Mouse (Mus musculus): Measurements from ENCODE around the gene Hist1h1a. TPM values are rescaled to one million over a fixed set of nuclear protein-coding genes. Genes with fewer than 3 reads are reported as not detected.
A peak's percentile ranks its signal among the peaks of the same experiment; 100 is the strongest.
"Not testable (repeated sequence)": the region's sequence is repeated elsewhere in the genome, so short reads cannot be mapped to it uniquely, and the experiment has no call there.

The Hist1h1a gene
- polyA plus RNA-seq, 1 experiment from 2014 or later, result 4.0 TPM

- no peak overlapping the region for H3K27ac ChIP-seq
- peaks cover 24% of the 10 kb centered on the region for H3K4me1 ChIP-seq
- H3K9me3 ChIP-seq (replicated peaks), result no peaks in the 10 kb centered on the region
- no peak overlapping the region for H3K4me3 ChIP-seq
- 67% methylated on average over 5 of the region's 5 CpGs for WGBS
- no peaks in the 10 kb centered on the region for H3K36me3 ChIP-seq
- no peak for DNase-seq (ENCODE audit: low spot score)
- no peaks in the 10 kb centered on the region for H3K27me3 ChIP-seq (ENCODE audit: low read depth, poor library complexity, severe bottlenecking)
Measured at GRCm38 (mm10) chr13:23768834-23769397, 5.5 kb downstream of the Hist1h1a start.

DNA sequence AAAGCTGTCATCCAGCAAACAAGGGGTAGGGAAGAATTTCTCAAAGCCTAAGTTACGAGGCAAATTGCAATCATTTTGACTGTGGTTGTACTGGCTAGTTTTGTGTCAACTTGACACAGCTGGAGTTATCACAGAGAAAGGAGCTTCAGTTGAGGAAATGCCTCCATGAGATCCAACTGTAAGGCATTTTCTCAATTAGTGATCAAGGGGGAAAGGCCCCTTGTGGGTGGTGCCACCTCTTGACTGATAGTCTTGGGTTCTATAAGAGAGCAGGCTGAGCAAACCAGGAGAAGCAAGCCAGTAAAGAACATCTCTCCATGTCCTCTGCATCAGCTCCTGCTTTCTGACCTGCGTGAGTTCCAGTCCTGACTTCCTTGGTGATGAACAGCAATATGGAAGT is 6.1 kb downstream of the Hist1h1a start, which contains the start of gene Trim38:
Gene Trim38 (plus strand): TSS at position 301 of the 400 bp plus-strand sequence.
- not testable (repeated sequence) for H3K4me3 ChIP-seq; H3K36me3 ChIP-seq; H3K27ac ChIP-seq; H3K27me3 ChIP-seq (ENCODE audit: low read depth, poor library complexity, severe bottlenecking); DNase-seq (ENCODE audit: low spot score); H3K9me3 ChIP-seq (replicated peaks)
- WGBS, result 85% methylated on average over 2 of the region's 2 CpGs
- H3K4me1 ChIP-seq, result peaks cover 17% of the 10 kb centered on the region

GRCm38 (mm10) chr13:23772561-23773313 is 9.3 kb downstream of the Hist1h1a start:
- DNase-seq (ENCODE audit: low spot score), result peak; percentile 69
- Histone ChIP-seq H3K4me3 (peak overlapping the region; percentile 26), H3K36me3 (no peaks in the 10 kb centered on the region), H3K4me1 (peaks cover 12% of the 10 kb centered on the region), H3K27ac (peak overlapping the region; percentile 50; the same call in 1 of the 2 replicates), H3K9me3 (replicated peaks) (no peaks in the 10 kb centered on the region), H3K27me3 (ENCODE audit: low read depth, poor library complexity, severe bottlenecking) (no peaks in the 10 kb centered on the region)
- WGBS, result 24% methylated on average over 21 of the region's 21 CpGs

GRCm38 (mm10) chr13:23778339-23778738 is 14.9 kb downstream of the Hist1h1a start:
- DNase-seq (ENCODE audit: low spot score), result no peak
- Histone ChIP-seq H3K27me3 (ENCODE audit: low read depth, poor library complexity, severe bottlenecking) (no peaks in the 10 kb centered on the region), H3K4me1 (no peaks in the 10 kb centered on the region), H3K9me3 (replicated peaks) (no peaks in the 10 kb centered on the region), H3K4me3 (no peak overlapping the region), H3K27ac (no peak overlapping the region), H3K36me3 (no peaks in the 10 kb centered on the region)
- WGBS, result 99% methylated on average over 7 of the region's 7 CpGs

- no peak overlapping the region for H3K27ac ChIP-seq
- WGBS, result 78% methylated on average over 4 of the region's 4 CpGs
Measured at GRCm38 (mm10) chr13:23779025-23779424, 15.6 kb downstream of the Hist1h1a start.

DNA sequence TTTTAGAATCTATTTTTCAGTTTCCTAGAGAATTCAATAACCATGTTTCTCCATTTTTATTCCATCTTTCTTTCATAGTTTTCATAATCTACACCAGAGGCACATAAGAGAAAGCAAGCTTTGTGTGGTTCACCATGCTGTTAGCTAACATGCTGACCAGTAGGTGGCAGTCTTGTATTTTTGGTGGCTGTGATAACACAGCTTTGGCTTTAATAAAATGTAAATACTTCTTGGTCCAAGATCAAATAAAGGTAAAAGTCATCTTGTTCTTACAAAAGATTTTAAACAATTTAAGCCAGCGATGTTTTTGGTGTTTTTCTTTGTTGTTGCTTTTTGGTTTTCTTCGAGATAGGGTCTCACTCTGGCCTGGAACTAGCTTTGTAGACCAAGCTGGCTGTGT is 29.1 kb downstream of the Hist1h1a start:
- H3K27me3 ChIP-seq (ENCODE audit: low read depth, poor library complexity, severe bottlenecking), result no peaks in the 10 kb centered on the region
- DNase-seq (ENCODE audit: low spot score), result peak; percentile 40
- peaks cover 3% of the 10 kb centered on the region; the same call in 1 of the 2 replicates for H3K4me1 ChIP-seq
- H3K36me3 ChIP-seq, result no peaks in the 10 kb centered on the region
- 48% methylated on average over 2 of the region's 2 CpGs for WGBS
- H3K4me3 ChIP-seq, result no peak overlapping the region
- no peak overlapping the region for H3K27ac ChIP-seq
- no peaks in the 10 kb centered on the region for H3K9me3 ChIP-seq (replicated peaks)

More at GRCm38 (mm10) chr13:23779025-23779424, 15.6 kb downstream of the Hist1h1a start:
- Histone ChIP-seq H3K4me3 (no peak overlapping the region), H3K27me3 (ENCODE audit: low read depth, poor library complexity, severe bottlenecking) (no peaks in the 10 kb centered on the region), H3K36me3 (no peaks in the 10 kb centered on the region), H3K4me1 (no peaks in the 10 kb centered on the region), H3K9me3 (replicated peaks) (no peaks in the 10 kb centered on the region)
- DNase-seq (ENCODE audit: low spot score), result no peak

DNA sequence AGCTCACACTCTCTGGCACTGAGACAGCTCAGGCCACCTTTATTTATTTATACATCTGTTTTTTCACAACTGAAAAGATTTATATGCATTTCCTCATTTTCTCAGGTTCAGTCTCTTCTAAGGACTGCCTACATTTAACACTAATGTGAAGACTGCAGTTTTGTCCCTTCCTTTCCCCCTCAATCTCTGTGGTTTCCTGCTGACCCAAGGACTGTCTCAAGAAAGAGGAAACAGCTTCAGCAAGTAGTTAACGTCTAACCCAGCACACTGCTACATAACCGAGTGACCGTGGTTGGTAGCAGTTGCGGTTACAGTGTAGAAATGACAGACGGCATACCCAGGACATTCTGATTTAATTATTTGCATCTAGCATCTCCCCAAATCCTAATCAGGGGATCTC is 35.9 kb downstream of the Hist1h1a start:
- no peak for DNase-seq (ENCODE audit: low spot score)
- no peak overlapping the region for H3K4me3 ChIP-seq
- peaks cover 28% of the 10 kb centered on the region for H3K4me1 ChIP-seq
- H3K27ac ChIP-seq, result no peak overlapping the region
- no peaks in the 10 kb centered on the region for H3K9me3 ChIP-seq (replicated peaks)
- H3K27me3 ChIP-seq (ENCODE audit: low read depth, poor library complexity, severe bottlenecking), result no peaks in the 10 kb centered on the region
- no peaks in the 10 kb centered on the region for H3K36me3 ChIP-seq
- WGBS, result 74% methylated on average over 5 of the region's 5 CpGs

DNA sequence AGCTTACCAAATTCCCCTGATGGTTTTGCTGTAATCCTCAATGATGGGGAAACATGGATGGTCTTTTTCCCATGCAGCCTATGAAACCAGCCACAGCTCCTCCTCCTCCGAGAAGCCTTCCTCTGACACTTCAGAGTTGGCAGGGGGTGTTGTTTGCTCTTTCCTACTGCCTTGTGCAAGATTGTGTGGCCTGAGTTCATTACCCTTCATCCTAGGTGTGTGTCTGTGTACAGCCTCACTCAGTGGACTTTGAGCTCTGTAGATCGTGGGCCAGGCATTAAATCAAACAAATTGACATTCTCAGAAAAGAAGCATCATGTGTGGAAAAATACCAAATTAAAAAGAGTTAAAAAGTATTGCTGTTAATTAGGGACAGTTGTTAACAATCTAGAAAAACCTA is 41.1 kb downstream of the Hist1h1a start:
- Histone ChIP-seq H3K9me3 (replicated peaks) (no peaks in the 10 kb centered on the region), H3K36me3 (no peaks in the 10 kb centered on the region), H3K4me3 (no peak overlapping the region), H3K4me1 (peaks cover 5% of the 10 kb centered on the region), H3K27ac (no peak overlapping the region), H3K27me3 (ENCODE audit: low read depth, poor library complexity, severe bottlenecking) (no peaks in the 10 kb centered on the region)
- 84% methylated on average over 2 of the region's 2 CpGs for WGBS
- no peak for DNase-seq (ENCODE audit: low spot score)

DNA sequence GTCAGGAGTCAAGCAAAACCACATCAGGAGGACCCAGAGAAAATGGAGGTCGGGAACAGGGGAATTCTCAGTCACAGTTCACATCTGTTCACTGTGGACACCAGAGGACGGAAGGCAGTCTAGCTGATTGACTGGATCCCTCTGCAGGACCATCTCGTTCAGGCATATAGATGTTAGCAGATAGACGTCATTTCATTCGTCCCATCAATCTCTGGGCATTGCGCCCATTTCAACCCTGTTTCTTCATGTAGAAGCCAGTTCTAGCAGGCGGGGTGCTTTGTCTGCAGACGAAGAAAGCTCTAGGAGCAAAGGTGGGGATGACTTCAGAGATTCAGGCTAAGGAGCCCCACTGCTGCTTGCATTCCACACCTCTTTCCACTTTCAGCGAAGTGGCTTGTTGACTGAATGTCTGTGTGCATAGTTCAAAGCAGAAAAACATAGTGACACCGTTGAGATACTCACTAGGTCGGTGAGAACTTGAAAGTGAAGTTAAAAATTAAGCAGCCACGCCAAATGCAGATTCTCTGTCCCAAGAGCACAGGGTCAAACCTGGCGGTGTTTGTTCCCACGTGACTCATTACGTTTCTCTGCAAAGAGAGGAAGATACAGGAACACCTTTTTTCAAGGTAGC is 43.1 kb downstream of the Hist1h1a start, which contains the start of gene Slc17a2:
Gene Slc17a2 (plus strand): TSS at position 572 of the 631 bp plus-strand sequence.
- no peak for DNase-seq (ENCODE audit: low spot score)
- Histone ChIP-seq H3K27ac (no peak within 1 kb of the TSS), H3K4me1 (no peaks in the 10 kb centered on the region), H3K9me3 (replicated peaks) (no peaks in the 10 kb centered on the region), H3K36me3 (no peaks in the 10 kb centered on the region), H3K27me3 (ENCODE audit: low read depth, poor library complexity, severe bottlenecking) (no peaks in the 10 kb centered on the region), H3K4me3 (no peak within 1 kb of the TSS)
- 91% methylated on average over 15 of the region's 15 CpGs for WGBS

Small RNA genes lying within 50 kb of the gene (microRNA-seq; reads per million reads assigned to microRNA genes)
- not detected for gene Gm44314
- gene Gm44484, result 0.88 reads per million

Other genes with a start within 250 kb of the Hist1h1a start
- gene Hist1h4h, start 232.6 kb upstream of the Hist1h1a start, polyA plus RNA-seq (2016; fragmentation: Nextera tagmentation; extraction: Ambion mirVana), result 2.4 and 4.5 TPM in 2 replicates
- gene Hist1h2af, start 229.8 kb upstream of the Hist1h1a start, polyA plus RNA-seq (2016; fragmentation: Nextera tagmentation; extraction: Ambion mirVana), result 8.0 and 11.7 TPM in 2 replicates
- 4.7 and 5.3 TPM in 2 replicates for gene Hist1h3g, start 228.2 kb upstream of the Hist1h1a start, polyA plus RNA-seq (2016; fragmentation: Nextera tagmentation; extraction: Ambion mirVana)
- gene Hist1h2bh, start 220.3 kb upstream of the Hist1h1a start, polyA plus RNA-seq (2016; fragmentation: Nextera tagmentation; extraction: Ambion mirVana), result 0.56 and 0.69 TPM in 2 replicates
- gene Hist1h3f, start 219.6 kb upstream of the Hist1h1a start, polyA plus RNA-seq (2016; fragmentation: Nextera tagmentation; extraction: Ambion mirVana), result 1.3 and 1.4 TPM in 2 replicates
- 0.73 and 1.3 TPM in 2 replicates for gene Hist1h4f, start 212.0 kb upstream of the Hist1h1a start, polyA plus RNA-seq (2016; fragmentation: Nextera tagmentation; extraction: Ambion mirVana)
- 0.59 and 0.67 TPM in 2 replicates for gene Hist1h1d, start 210.4 kb upstream of the Hist1h1a start, polyA plus RNA-seq (2016; fragmentation: Nextera tagmentation; extraction: Ambion mirVana)
- gene Hist1h3e, start 201.3 kb upstream of the Hist1h1a start, polyA plus RNA-seq (2016; fragmentation: Nextera tagmentation; extraction: Ambion mirVana), result 5.6 and 7.8 TPM in 2 replicates
- 109 and 113 TPM in 2 replicates for gene Hist1h2ae, start 192.4 kb upstream of the Hist1h1a start, polyA plus RNA-seq (2016; fragmentation: Nextera tagmentation; extraction: Ambion mirVana)
- gene Hist1h2bg, start 192.3 kb upstream of the Hist1h1a start, polyA plus RNA-seq (2016; fragmentation: Nextera tagmentation; extraction: Ambion mirVana), result 7.3 and 8.1 TPM in 2 replicates
- gene Hist1h2bf, start 189.5 kb upstream of the Hist1h1a start, polyA plus RNA-seq (2016; fragmentation: Nextera tagmentation; extraction: Ambion mirVana), result 2.4 and 3.5 TPM in 2 replicates
- gene Hist1h2ad, start 189.3 kb upstream of the Hist1h1a start, polyA plus RNA-seq (2016; fragmentation: Nextera tagmentation; extraction: Ambion mirVana), result 1.3 and 3.9 TPM in 2 replicates
- 7.7 and 9.6 TPM in 2 replicates for gene Hist1h3d, start 187.9 kb upstream of the Hist1h1a start, polyA plus RNA-seq (2016; fragmentation: Nextera tagmentation; extraction: Ambion mirVana)
- 109 and 120 TPM in 2 replicates for gene Hist1h4d, start 182.1 kb upstream of the Hist1h1a start, polyA plus RNA-seq (2016; fragmentation: Nextera tagmentation; extraction: Ambion mirVana)
- gene Hist1h2be, start 142.5 kb upstream of the Hist1h1a start, polyA plus RNA-seq (2016; fragmentation: Nextera tagmentation; extraction: Ambion mirVana), result 2.3 and 4.2 TPM in 2 replicates
- gene Hist1h1e, start 141.1 kb upstream of the Hist1h1a start, polyA plus RNA-seq (2016; fragmentation: Nextera tagmentation; extraction: Ambion mirVana), result 19.6 and 20.6 TPM in 2 replicates
- gene Hist1h2ac, start 79.7 kb upstream of the Hist1h1a start, polyA plus RNA-seq (2016; fragmentation: Nextera tagmentation; extraction: Ambion mirVana), result 0.60 and 0.98 TPM in 2 replicates
- 16.9 and 17.0 TPM in 2 replicates for gene Hist1h2bc, start 79.5 kb upstream of the Hist1h1a start, polyA plus RNA-seq (2016; fragmentation: Nextera tagmentation; extraction: Ambion mirVana)
- gene Hist1h1t, start 67.9 kb upstream of the Hist1h1a start, polyA plus RNA-seq (2016; fragmentation: Nextera tagmentation; extraction: Ambion mirVana), result 0.26 TPM in 1 of 2 replicates, not detected in the other
- gene Hist1h4c, start 65.2 kb upstream of the Hist1h1a start, polyA plus RNA-seq (2016; fragmentation: Nextera tagmentation; extraction: Ambion mirVana), result 6.4 and 6.5 TPM in 2 replicates
- gene Hfe, start 52.8 kb upstream of the Hist1h1a start, polyA plus RNA-seq (2016; fragmentation: Nextera tagmentation; extraction: Ambion mirVana), result 1.6 and 2.0 TPM in 2 replicates
- 8.6 and 11.8 TPM in 2 replicates for gene Hist1h1c, start 24.9 kb upstream of the Hist1h1a start, polyA plus RNA-seq (2016; fragmentation: Nextera tagmentation; extraction: Ambion mirVana)
- gene Hist1h3c, start 18.1 kb upstream of the Hist1h1a start, polyA plus RNA-seq (2016; fragmentation: Nextera tagmentation; extraction: Ambion mirVana), result 9.6 TPM in 2 replicates
- 3.5 and 3.7 TPM in 2 replicates for gene Hist1h2bb, start 16.9 kb upstream of the Hist1h1a start, polyA plus RNA-seq (2016; fragmentation: Nextera tagmentation; extraction: Ambion mirVana)
- 55.9 and 60.6 TPM in 2 replicates for gene Hist1h2ab, start 12.5 kb upstream of the Hist1h1a start, polyA plus RNA-seq (2016; fragmentation: Nextera tagmentation; extraction: Ambion mirVana)
- gene Hist1h3b, start 11.4 kb upstream of the Hist1h1a start, polyA plus RNA-seq (2016; fragmentation: Nextera tagmentation; extraction: Ambion mirVana), result 6.3 and 9.7 TPM in 2 replicates
- 4.4 and 5.9 TPM in 2 replicates for gene Hist1h4b, start 6.7 kb upstream of the Hist1h1a start, polyA plus RNA-seq (2016; fragmentation: Nextera tagmentation; extraction: Ambion mirVana)
- gene Hist1h4a, start 2.4 kb upstream of the Hist1h1a start, polyA plus RNA-seq (2016; fragmentation: Nextera tagmentation; extraction: Ambion mirVana), result 0.51 and 0.62 TPM in 2 replicates
- gene Hist1h3a, start 1.3 kb upstream of the Hist1h1a start, polyA plus RNA-seq (2016; fragmentation: Nextera tagmentation; extraction: Ambion mirVana), result 3.0 and 5.3 TPM in 2 replicates
- not detected in 2 replicates for gene Trim38, start 6.2 kb downstream of the Hist1h1a start, polyA plus RNA-seq (2016; fragmentation: Nextera tagmentation; extraction: Ambion mirVana)
- 0.04 TPM in 1 of 2 replicates, not detected in the other for gene Slc17a2, start 43.3 kb downstream of the Hist1h1a start, polyA plus RNA-seq (2016; fragmentation: Nextera tagmentation; extraction: Ambion mirVana)
- not detected in 2 replicates for gene Slc17a3, start 75.8 kb downstream of the Hist1h1a start, polyA plus RNA-seq (2016; fragmentation: Nextera tagmentation; extraction: Ambion mirVana)
- not detected in 2 replicates for gene Slc17a1, start 104.1 kb downstream of the Hist1h1a start, polyA plus RNA-seq (2016; fragmentation: Nextera tagmentation; extraction: Ambion mirVana)
- gene Slc17a4, start 151.3 kb downstream of the Hist1h1a start, polyA plus RNA-seq (2016; fragmentation: Nextera tagmentation; extraction: Ambion mirVana), result not detected in 2 replicates
- not detected in 2 replicates for gene Hist1h2ba, start 170.5 kb downstream of the Hist1h1a start, polyA plus RNA-seq (2016; fragmentation: Nextera tagmentation; extraction: Ambion mirVana)
- not detected in 2 replicates for gene Hist1h2aa, start 170.8 kb downstream of the Hist1h1a start, polyA plus RNA-seq (2016; fragmentation: Nextera tagmentation; extraction: Ambion mirVana)
- not detected in 2 replicates for gene Scgn, start 227.5 kb downstream of the Hist1h1a start, polyA plus RNA-seq (2016; fragmentation: Nextera tagmentation; extraction: Ambion mirVana)

Measured in limb, embryonic 10.5 days (tissue).